Mouse (Mus musculus): ENCODE data around the gene Sec31a. TPM values are rescaled to one million over a fixed set of nuclear protein-coding genes. Genes with fewer than 3 reads are reported as not detected.

The Sec31a gene
- polyA plus RNA-seq, 1 experiment from 2014 or later, result 90.3 TPM

DNA sequence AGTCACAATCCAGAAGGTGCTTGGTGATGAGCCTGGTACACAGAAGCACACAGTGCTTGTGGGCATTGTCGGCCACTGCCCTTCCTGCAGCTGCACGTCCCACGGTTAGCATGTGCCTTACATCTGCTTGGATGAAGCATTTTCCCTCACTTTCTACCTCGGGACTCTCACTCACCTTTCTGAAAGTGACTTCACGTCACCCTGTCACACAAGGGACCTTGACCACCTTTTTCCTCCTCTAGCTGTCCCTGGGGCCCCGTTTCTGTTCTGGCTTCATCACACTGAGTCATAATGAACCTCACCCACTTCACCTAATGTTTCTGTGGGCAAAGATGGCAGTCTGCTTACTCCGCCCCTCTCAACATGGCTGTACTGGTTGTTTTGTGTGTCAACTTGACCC lies 75.0 kb downstream of the Sec31a start:
- H3K9me3 ChIP-seq, result no peaks in the 10 kb centered on the region
- H3K9ac ChIP-seq (replicated peaks), result no peak overlapping the region
- H3K36me3 ChIP-seq, result no peaks in the 10 kb centered on the region
- 88% methylated on average over 7 of the region's 7 CpGs for WGBS
- H3K27me3 ChIP-seq, result no peaks in the 10 kb centered on the region
- H3K4me3 ChIP-seq (replicated peaks), result no peak overlapping the region
- H3K27ac ChIP-seq, result no peak overlapping the region
- H3K4me2 ChIP-seq (replicated peaks), result no peak overlapping the region
- no peaks in the 10 kb centered on the region for H3K4me1 ChIP-seq (replicated peaks)
- ATAC-seq, result no peak

DNA sequence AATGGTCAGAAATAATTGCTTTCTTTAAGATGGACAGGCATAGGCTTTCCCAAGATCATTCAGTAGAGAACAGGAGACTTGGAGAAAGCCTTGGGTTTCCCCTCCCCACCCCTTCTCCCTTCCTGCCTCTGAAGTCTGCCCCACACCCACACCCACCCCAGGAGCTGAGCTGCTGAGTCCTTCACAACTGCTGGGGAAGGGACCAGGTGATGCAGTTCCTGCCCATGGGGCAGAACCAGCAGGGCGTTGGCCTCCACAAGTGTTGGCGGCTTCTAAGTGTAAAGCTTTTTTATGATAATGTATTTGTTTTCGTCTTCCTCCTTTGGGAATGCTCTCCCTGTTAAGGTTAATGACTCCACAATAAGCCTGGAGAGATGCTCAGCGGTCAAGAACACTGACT lies 78.2 kb downstream of the Sec31a start:
- no peaks in the 10 kb centered on the region for H3K9me3 ChIP-seq
- H3K36me3 ChIP-seq, result no peaks in the 10 kb centered on the region
- H3K4me1 ChIP-seq (replicated peaks), result peaks cover under 1% of the 10 kb centered on the region; the same call in 1 of the 2 replicates
- no peaks in the 10 kb centered on the region for H3K27me3 ChIP-seq
- no peak for ATAC-seq
- no peak overlapping the region for H3K4me2 ChIP-seq (replicated peaks)
- H3K4me3 ChIP-seq (replicated peaks), result no peak overlapping the region
- 84% methylated on average over 4 of the region's 4 CpGs for WGBS
- no peak overlapping the region for H3K27ac ChIP-seq
- no peak overlapping the region for H3K9ac ChIP-seq (replicated peaks)

DNA sequence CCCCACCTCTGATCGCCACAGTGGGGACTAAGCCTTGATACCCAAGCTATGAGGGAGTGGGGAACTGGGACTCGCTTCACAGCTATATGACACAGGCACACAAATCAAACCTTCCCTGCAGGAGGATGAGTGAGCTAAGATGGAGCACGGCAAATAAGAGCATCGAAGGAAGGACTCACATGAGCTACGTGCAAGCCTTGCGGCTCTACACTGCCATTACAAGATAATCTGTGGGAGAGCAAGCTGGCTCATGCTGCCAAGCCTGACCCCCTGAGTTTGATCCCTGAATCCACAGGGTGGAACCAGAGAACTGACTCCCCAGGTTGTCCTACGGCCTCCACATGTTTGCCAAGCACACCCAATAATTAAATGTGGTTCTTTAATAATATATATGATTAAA lies 79.2 kb downstream of the Sec31a start:
- Histone ChIP-seq H3K9ac (replicated peaks) (no peak overlapping the region), H3K36me3 (no peaks in the 10 kb centered on the region), H3K27me3 (no peaks in the 10 kb centered on the region), H3K4me3 (replicated peaks) (no peak overlapping the region), H3K4me1 (replicated peaks) (peaks cover 6% of the 10 kb centered on the region), H3K9me3 (no peaks in the 10 kb centered on the region), H3K27ac (no peak overlapping the region), H3K4me2 (replicated peaks) (no peak overlapping the region)
- WGBS, result 90% methylated on average over 7 of the region's 7 CpGs
- ATAC-seq, result no peak

DNA sequence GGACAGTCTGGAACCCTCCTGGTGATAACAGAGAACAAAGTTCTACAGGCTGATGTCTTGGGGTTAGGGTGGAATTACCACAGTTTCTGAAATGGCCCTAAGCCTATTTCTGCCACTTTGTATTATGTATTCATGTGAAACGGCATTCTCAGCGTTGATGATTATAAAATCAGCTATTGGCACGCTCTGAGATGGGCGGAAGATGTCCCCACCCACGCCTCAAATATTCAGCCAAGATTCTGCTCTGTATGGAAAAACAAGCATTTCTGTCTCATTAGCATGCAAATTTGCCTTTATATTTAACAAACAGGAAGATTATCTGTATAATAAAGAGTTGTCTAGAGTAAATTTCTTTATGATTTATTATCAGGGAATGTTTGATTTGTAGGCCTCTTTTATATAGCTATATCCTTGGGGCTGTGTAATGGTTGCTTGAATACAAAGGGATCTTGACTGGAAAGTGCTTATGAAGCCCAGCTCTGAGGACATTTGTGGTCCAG lies 80.4 kb downstream of the Sec31a start:
- Histone ChIP-seq H3K27ac (no peak overlapping the region), H3K4me3 (replicated peaks) (no peak overlapping the region), H3K27me3 (no peaks in the 10 kb centered on the region), H3K36me3 (no peaks in the 10 kb centered on the region), H3K4me2 (replicated peaks) (no peak overlapping the region), H3K4me1 (replicated peaks) (peaks cover 6% of the 10 kb centered on the region), H3K9me3 (no peaks in the 10 kb centered on the region), H3K9ac (replicated peaks) (no peak overlapping the region)
- ATAC-seq, result no peak
- WGBS, result 76% methylated on average over 5 of the region's 5 CpGs

DNA sequence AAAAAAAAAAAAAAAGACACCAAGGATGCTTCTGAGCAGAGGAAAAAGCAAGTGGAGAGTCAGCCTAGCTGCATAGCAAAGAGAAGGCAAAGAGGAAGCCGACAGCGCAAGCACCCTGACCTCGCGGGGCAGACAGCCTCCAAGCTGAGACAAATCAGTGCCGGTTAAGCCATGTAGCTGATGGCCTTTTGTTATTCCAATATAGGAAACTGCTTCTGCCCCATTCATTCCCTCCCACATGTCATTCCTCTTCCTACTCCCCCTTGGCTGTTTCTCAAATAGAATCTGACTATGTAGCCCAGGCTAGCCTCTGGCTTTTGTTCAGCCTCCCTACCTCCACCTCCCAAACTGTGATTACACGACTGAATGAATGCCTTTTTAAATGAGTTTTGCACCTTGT lies 81.3 kb downstream of the Sec31a start:
- Histone ChIP-seq H3K27ac (no peak overlapping the region), H3K4me2 (replicated peaks) (no peak overlapping the region), H3K9me3 (no peaks in the 10 kb centered on the region), H3K36me3 (no peaks in the 10 kb centered on the region), H3K9ac (replicated peaks) (no peak overlapping the region), H3K4me1 (replicated peaks) (peaks cover 6% of the 10 kb centered on the region), H3K27me3 (no peaks in the 10 kb centered on the region), H3K4me3 (replicated peaks) (no peak overlapping the region)
- no peak for ATAC-seq
- WGBS, result 36% methylated on average over 6 of the region's 6 CpGs

DNA sequence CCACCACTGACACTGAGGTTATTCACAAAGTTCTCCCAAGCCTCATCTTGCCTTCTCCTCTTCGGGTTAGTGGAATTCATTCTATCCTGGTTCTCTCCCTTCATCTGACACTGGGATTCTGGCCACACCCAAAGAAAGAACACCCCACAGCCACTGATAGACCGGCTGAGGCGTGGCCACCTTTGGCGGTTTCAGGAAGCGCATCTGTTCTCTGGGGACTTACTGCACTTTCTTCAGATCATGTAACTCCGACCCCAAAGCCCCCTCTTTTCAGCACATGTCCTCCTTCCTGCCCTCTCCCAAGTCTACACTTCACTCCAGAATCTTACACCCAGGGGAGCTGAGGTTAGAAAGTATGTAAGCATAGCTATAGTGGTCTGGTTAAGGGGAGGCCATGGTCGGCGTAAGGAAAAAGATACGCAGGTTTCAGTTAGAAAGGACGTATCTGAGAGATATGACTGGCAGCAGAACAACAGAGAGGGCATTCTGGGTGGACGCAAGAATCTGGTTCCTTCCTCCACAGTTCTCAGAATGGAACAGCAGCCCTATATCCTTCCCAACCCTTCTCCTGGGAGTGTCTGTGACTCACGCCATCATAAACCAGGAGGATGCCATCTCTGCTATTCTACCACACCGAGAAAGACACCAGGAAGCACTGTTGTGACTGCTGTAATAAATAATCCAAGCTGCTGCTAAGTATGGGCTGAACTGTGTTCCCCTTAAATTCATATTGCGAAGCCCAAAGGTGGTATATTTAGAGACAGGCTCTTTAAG lies 82.2 kb downstream of the Sec31a start:
- Histone ChIP-seq H3K4me3 (replicated peaks) (no peak overlapping the region), H3K36me3 (no peaks in the 10 kb centered on the region), H3K9ac (replicated peaks) (no peak overlapping the region), H3K27me3 (no peaks in the 10 kb centered on the region), H3K4me1 (replicated peaks) (peaks cover 6% of the 10 kb centered on the region), H3K4me2 (replicated peaks) (no peak overlapping the region), H3K27ac (no peak overlapping the region), H3K9me3 (no peaks in the 10 kb centered on the region)
- ATAC-seq, result no peak
- 75% methylated on average over 14 of the region's 14 CpGs for WGBS

DNA sequence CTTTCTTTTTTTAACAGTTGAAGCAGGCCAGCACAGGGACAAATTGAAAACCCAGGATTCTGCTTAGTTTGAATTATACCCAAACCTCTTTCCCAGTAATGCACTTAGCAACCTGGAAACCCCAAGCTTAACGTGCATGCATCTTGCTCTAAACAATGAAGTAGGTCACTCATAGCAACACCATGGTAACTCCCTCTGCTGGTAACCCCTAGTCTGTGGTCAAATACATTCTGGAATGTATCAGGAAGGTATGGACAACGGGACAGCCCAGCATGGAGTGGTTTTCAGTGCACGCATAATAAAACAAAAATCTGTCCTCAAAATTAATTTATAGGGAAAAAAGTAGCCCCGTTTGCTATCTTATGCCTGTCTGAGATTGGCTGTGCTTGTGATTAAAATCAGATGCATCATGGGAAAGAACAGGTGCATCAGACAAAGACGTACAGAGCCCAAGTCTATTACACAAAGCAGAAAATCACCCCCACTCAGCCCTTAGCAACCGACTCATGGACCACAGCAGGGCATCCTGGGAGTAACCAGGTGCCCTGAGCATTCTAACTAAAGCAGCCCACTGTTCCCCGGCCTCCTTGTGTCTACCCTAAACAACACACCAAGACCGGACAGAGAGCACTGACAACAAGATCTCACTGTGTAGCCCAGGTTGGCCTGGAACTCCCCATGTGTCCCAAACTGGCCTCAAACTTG lies 83.6 kb downstream of the Sec31a start:
- Histone ChIP-seq H3K4me3 (replicated peaks) (no peak overlapping the region), H3K27me3 (no peaks in the 10 kb centered on the region), H3K4me2 (replicated peaks) (no peak overlapping the region), H3K36me3 (no peaks in the 10 kb centered on the region), H3K9me3 (no peaks in the 10 kb centered on the region), H3K27ac (0 out of 2 replicates have a peak overlapping the region, but pooled peaks have one; percentile 1), H3K9ac (replicated peaks) (no peak overlapping the region), H3K4me1 (replicated peaks) (peaks cover 6% of the 10 kb centered on the region)
- 38% methylated on average over 8 of the region's 8 CpGs for WGBS
- ATAC-seq, result peak; percentile 54

DNA sequence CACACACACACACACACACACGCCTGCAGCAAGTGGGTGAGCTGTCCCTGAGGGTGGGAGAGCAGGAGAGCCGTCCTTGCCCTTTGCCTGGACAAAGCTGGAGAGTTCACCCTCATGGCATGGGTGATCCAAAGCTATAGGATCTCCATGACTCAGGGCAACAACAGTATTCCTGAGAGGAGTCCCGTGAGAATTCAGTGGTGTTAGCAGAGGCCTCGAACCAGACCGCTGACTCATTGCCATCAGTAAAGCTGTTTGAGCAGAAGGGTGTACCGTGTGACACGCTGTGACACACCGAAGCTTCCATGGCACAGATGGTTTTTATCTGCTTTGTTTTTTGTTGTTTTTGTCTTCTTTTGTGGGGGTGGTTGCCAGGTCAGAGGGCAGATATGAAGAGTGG lies 84.4 kb downstream of the Sec31a start:
- Histone ChIP-seq H3K4me2 (replicated peaks) (no peak overlapping the region), H3K36me3 (no peaks in the 10 kb centered on the region), H3K9me3 (no peaks in the 10 kb centered on the region), H3K27me3 (no peaks in the 10 kb centered on the region), H3K4me3 (replicated peaks) (no peak overlapping the region), H3K9ac (replicated peaks) (no peak overlapping the region), H3K27ac (no peak overlapping the region), H3K4me1 (replicated peaks) (peaks cover 6% of the 10 kb centered on the region)
- 83% methylated on average over 8 of the region's 8 CpGs for WGBS
- ATAC-seq, result no peak

DNA sequence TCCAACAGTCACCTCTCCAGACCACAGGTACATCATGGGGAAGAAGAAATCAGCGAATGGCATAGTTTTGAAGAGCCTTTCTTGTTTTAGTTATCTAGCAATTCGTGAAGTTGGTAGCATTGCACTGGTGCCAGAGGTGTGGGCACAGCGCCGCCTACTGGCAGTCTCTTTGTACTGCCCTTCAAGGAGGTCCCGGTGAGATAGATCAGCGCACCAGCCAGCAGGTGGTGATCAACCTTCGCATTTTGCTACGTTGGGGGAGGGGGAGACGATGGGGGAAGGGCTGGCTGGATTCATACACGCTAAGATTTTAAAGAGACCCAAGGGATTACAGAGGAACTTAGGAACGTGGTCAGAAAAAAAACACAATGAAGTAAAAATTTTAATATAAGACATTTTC lies 94.0 kb downstream of the Sec31a start:
- Histone ChIP-seq H3K27me3 (no peaks in the 10 kb centered on the region), H3K4me2 (replicated peaks) (0 out of 2 replicates have a peak overlapping the region, but pooled peaks have one; percentile 15), H3K36me3 (no peaks in the 10 kb centered on the region), H3K27ac (no peak overlapping the region), H3K9me3 (no peaks in the 10 kb centered on the region), H3K4me3 (replicated peaks) (no peak overlapping the region), H3K9ac (replicated peaks) (no peak overlapping the region), H3K4me1 (replicated peaks) (0 out of 2 replicates have a peak, but pooled peaks cover 2% of the 10 kb centered on the region)
- WGBS, result 1% methylated on average over 11 of the region's 11 CpGs
- peak; percentile 92 for ATAC-seq

DNA sequence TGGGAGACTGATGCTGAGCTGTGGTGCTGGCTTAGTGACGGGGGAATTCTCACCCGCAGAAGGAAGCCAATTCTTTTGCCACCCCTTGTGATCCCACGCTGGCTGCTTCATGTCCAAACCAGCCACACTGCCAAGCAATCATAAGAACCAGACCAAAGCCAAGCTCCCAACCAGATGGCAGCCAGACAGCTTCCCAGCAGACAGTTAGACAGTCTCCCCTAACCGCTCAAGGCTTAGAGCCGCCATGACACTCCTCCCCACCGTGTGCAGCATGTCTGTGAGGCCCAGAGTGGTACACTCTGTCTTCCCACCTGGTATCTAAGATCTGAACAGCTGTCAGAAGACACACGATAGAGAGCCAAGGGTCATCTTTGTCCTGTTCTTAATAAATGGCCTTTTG lies 98.2 kb downstream of the Sec31a start:
- no peak overlapping the region for H3K4me3 ChIP-seq (replicated peaks)
- H3K9ac ChIP-seq (replicated peaks), result no peak overlapping the region
- H3K4me2 ChIP-seq (replicated peaks), result no peak overlapping the region
- 0 out of 2 replicates have a peak, but pooled peaks cover 2% of the 10 kb centered on the region for H3K4me1 ChIP-seq (replicated peaks)
- no peak for ATAC-seq
- WGBS, result 80% methylated on average over 7 of the region's 7 CpGs
- H3K27me3 ChIP-seq, result no peaks in the 10 kb centered on the region
- H3K27ac ChIP-seq, result no peak overlapping the region
- H3K36me3 ChIP-seq, result no peaks in the 10 kb centered on the region
- no peaks in the 10 kb centered on the region for H3K9me3 ChIP-seq

DNA sequence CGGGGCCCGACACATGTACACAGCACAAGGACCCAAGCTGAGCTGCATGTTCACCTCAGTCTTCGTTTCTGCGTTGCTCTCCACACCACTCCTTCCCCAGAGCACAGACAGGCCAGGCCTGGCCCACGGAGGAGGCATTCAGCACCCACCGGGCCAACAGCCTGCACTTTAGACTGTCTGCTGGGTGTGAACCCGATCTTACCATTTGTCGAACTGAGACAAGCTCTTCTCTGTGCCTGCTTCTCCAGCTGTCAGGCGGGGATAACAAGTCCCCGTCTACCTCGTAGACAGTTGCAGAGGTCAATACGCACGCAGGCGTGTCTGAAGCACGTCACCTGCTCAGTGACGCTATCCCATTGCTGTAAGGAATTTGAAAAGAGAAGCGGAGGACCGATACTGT lies 99.0 kb downstream of the Sec31a start:
- H3K9ac ChIP-seq (replicated peaks), result no peak overlapping the region
- H3K27ac ChIP-seq, result no peak overlapping the region
- 90% methylated on average over 18 of the region's 18 CpGs for WGBS
- no peak overlapping the region for H3K4me2 ChIP-seq (replicated peaks)
- no peak overlapping the region for H3K4me3 ChIP-seq (replicated peaks)
- no peaks in the 10 kb centered on the region for H3K27me3 ChIP-seq
- ATAC-seq, result no peak
- no peaks in the 10 kb centered on the region for H3K4me1 ChIP-seq (replicated peaks)
- H3K9me3 ChIP-seq, result no peaks in the 10 kb centered on the region
- H3K36me3 ChIP-seq, result no peaks in the 10 kb centered on the region

DNA sequence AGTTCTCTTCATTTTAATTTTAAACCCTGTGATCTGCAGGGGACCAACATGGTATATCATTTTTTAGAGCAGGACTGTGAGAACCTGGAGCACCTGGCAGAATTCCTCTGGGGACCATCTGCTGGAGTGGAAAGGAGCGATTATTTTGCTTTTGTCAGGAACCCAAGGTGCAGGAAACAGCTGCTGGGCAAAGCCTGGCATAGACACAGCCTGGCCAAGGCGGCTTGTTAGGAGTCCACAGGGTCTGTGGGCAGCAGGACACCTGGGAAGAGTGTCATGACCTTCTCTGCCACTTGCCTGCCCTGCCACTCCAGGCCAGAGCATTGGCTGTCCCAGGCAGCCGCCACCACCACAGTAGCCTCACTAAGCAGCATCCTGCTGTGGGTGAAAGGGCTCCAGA lies 100.4 kb downstream of the Sec31a start:
- Histone ChIP-seq H3K27me3 (no peaks in the 10 kb centered on the region), H3K27ac (no peak overlapping the region), H3K4me3 (replicated peaks) (no peak overlapping the region), H3K9ac (replicated peaks) (no peak overlapping the region), H3K9me3 (no peaks in the 10 kb centered on the region), H3K4me2 (replicated peaks) (no peak overlapping the region), H3K4me1 (replicated peaks) (no peaks in the 10 kb centered on the region), H3K36me3 (no peaks in the 10 kb centered on the region)
- ATAC-seq, result no peak
- WGBS, result 53% methylated on average over 3 of the region's 3 CpGs
